Mouse (Mus musculus): ENCODE measurements around the gene Cilp. TPM values are rescaled to one million over a fixed set of nuclear protein-coding genes. Genes with fewer than 3 reads are reported as not detected.
A peak's percentile ranks its signal among the peaks of the same experiment; 100 is the strongest.

The Cilp gene
- total RNA-seq, 1 experiment: 0.09 TPM

GRCm38 (mm10) chr9:65237616-65238015, 27.4 kb upstream of the Cilp start:
- no peak overlapping the region for H3K27ac ChIP-seq (ENCODE audit: insufficient read depth, low read depth, low read length, poor library complexity, severe bottlenecking)
- H3K9me3 ChIP-seq (ENCODE audit: control insufficient read depth, insufficient read depth, low read depth, low read length): no peaks in the 10 kb centered on the region
- DNase-seq (ENCODE audit: low read depth, low spot score): no peak
- no peak overlapping the region for H3K4me3 ChIP-seq (ENCODE audit: insufficient read depth in 1 of 2, low read depth in 1 of 2, low read length in 2 of 2, poor library complexity in 1 of 2, severe bottlenecking in 1 of 2)
- in situ Hi-C loops (cut with MboI; ENCODE audit: low sequenced_read_pairs in 2 of 2, unreplicated experiment in 2 of 2): no loop called here
- peaks cover 8% of the 10 kb centered on the region; the same call in 1 of the 2 replicates for H3K36me3 ChIP-seq (ENCODE audit: control insufficient read depth, insufficient read depth, low read length, poor library complexity, severe bottlenecking)
- TF ChIP-seq ZNF384 (IDR thresholded peaks at IDR 0.05; ENCODE audit: low read depth, low read length) (no peak), HCFC1 (IDR thresholded peaks at IDR 0.05; ENCODE audit: borderline replicate concordance, insufficient read depth, low read length) (no peak), MAFK (IDR thresholded peaks at IDR 0.05; ENCODE audit: insufficient read depth, low read depth, low read length) (no peak), ZC3H11A (IDR thresholded peaks at IDR 0.05; ENCODE audit: borderline replicate concordance, low read depth, low read length) (no peak), CHD2 (IDR thresholded peaks at IDR 0.05; ENCODE audit: low read depth, low read length) (no peak)
- no peak overlapping the region for H3K9ac ChIP-seq (ENCODE audit: insufficient read depth, low read depth, low read length, poor library complexity, severe bottlenecking)
- H3K4me1 ChIP-seq (ENCODE audit: control insufficient read depth in 2 of 2, insufficient read depth in 2 of 2, low read length in 2 of 2, poor library complexity in 1 of 2): peaks cover 0 to 3% of the 10 kb centered on the region in 2 experiments; a peak in 2 of 4 replicates

- TF ChIP-seq HCFC1 (IDR thresholded peaks at IDR 0.05; ENCODE audit: borderline replicate concordance, insufficient read depth, low read length): no peak
- Histone ChIP-seq H3K4me3 (ENCODE audit: insufficient read depth in 1 of 2, low read depth in 1 of 2, low read length in 2 of 2, poor library complexity in 1 of 2, severe bottlenecking in 1 of 2) (no peak overlapping the region), H3K36me3 (ENCODE audit: control insufficient read depth, insufficient read depth, low read length, poor library complexity, severe bottlenecking) (peaks cover 8% of the 10 kb centered on the region; the same call in 1 of the 2 replicates), H3K4me1 (ENCODE audit: control insufficient read depth in 2 of 2, insufficient read depth in 2 of 2, low read length in 2 of 2, poor library complexity in 1 of 2) (peaks cover 0 to 3% of the 10 kb centered on the region in 2 experiments; a peak in 2 of 4 replicates), H3K27ac (ENCODE audit: insufficient read depth, low read depth, low read length, poor library complexity, severe bottlenecking) (no peak overlapping the region), H3K9me3 (ENCODE audit: control insufficient read depth, insufficient read depth, low read depth, low read length) (no peaks in the 10 kb centered on the region), H3K9ac (ENCODE audit: insufficient read depth, low read depth, low read length, poor library complexity, severe bottlenecking) (no peak overlapping the region)
- DNase-seq (ENCODE audit: low read depth, low spot score): no peak
- in situ Hi-C loops (cut with MboI; ENCODE audit: low sequenced_read_pairs in 2 of 2, unreplicated experiment in 2 of 2): no loop called here
Measured at GRCm38 (mm10) chr9:65238191-65238760, 26.7 kb upstream of the Cilp start.

DNA sequence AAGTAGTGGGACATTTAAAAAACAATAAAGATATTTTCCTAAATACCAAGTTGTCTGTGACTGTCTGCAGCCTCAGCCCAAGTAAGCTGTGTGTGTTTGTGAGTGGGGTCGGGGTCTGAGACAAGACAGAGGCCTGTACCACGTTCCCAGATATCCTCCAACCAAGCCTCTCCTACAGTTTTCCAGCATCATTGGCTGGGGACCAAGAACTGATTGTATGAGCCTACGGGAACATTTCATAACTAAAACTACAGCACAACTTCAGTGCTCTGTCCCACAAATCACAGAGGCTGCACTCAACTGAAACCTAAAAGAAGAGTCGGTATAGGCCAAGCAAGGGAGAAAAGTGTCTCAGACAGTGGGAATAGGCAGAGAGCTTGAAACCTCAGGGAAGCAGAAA, 25.8 kb upstream of the Cilp start:
- Histone ChIP-seq H3K9ac (ENCODE audit: insufficient read depth, low read depth, low read length, poor library complexity, severe bottlenecking) (no peak overlapping the region), H3K4me1 (ENCODE audit: control insufficient read depth in 2 of 2, insufficient read depth in 2 of 2, low read length in 2 of 2, poor library complexity in 1 of 2) (peaks cover 0 to 3% of the 10 kb centered on the region in 2 experiments; a peak in 2 of 4 replicates), H3K4me3 (ENCODE audit: insufficient read depth in 1 of 2, low read depth in 1 of 2, low read length in 2 of 2, poor library complexity in 1 of 2, severe bottlenecking in 1 of 2) (no peak overlapping the region), H3K9me3 (ENCODE audit: control insufficient read depth, insufficient read depth, low read depth, low read length) (no peaks in the 10 kb centered on the region), H3K27ac (ENCODE audit: insufficient read depth, low read depth, low read length, poor library complexity, severe bottlenecking) (no peak overlapping the region), H3K36me3 (ENCODE audit: control insufficient read depth, insufficient read depth, low read length, poor library complexity, severe bottlenecking) (peaks cover 5% of the 10 kb centered on the region; the same call in 1 of the 2 replicates)
- DNase-seq (ENCODE audit: low read depth, low spot score): no peak
- no peak for TF ChIP-seq ZC3H11A (IDR thresholded peaks at IDR 0.05; ENCODE audit: borderline replicate concordance, low read depth, low read length)
- TF ChIP-seq HCFC1 (IDR thresholded peaks at IDR 0.05; ENCODE audit: borderline replicate concordance, insufficient read depth, low read length): no peak
- no peak for TF ChIP-seq CHD2 (IDR thresholded peaks at IDR 0.05; ENCODE audit: low read depth, low read length)
- no peak for TF ChIP-seq ZNF384 (IDR thresholded peaks at IDR 0.05; ENCODE audit: low read depth, low read length)
- TF ChIP-seq MAFK (IDR thresholded peaks at IDR 0.05; ENCODE audit: insufficient read depth, low read depth, low read length): no peak
- in situ Hi-C loops (cut with MboI; ENCODE audit: low sequenced_read_pairs in 2 of 2, unreplicated experiment in 2 of 2): no loop called here

- Histone ChIP-seq H3K9me3 (ENCODE audit: control insufficient read depth, insufficient read depth, low read depth, low read length) (no peaks in the 10 kb centered on the region), H3K36me3 (ENCODE audit: control insufficient read depth, insufficient read depth, low read length, poor library complexity, severe bottlenecking) (peaks cover 5% of the 10 kb centered on the region; the same call in 1 of the 2 replicates), H3K4me1 (ENCODE audit: control insufficient read depth in 2 of 2, insufficient read depth in 2 of 2, low read length in 2 of 2, poor library complexity in 1 of 2) (peaks cover 0 to 3% of the 10 kb centered on the region in 2 experiments; a peak in 2 of 4 replicates), H3K4me3 (ENCODE audit: insufficient read depth in 1 of 2, low read depth in 1 of 2, low read length in 2 of 2, poor library complexity in 1 of 2, severe bottlenecking in 1 of 2) (no peak overlapping the region), H3K9ac (ENCODE audit: insufficient read depth, low read depth, low read length, poor library complexity, severe bottlenecking) (no peak overlapping the region), H3K27ac (ENCODE audit: insufficient read depth, low read depth, low read length, poor library complexity, severe bottlenecking) (no peak overlapping the region)
- in situ Hi-C loops (cut with MboI; ENCODE audit: low sequenced_read_pairs in 2 of 2, unreplicated experiment in 2 of 2): no loop called here
- peak; percentile 29 for DNase-seq (ENCODE audit: low read depth, low spot score)
- TF ChIP-seq ZC3H11A (IDR thresholded peaks at IDR 0.05; ENCODE audit: borderline replicate concordance, low read depth, low read length) (no peak), HCFC1 (IDR thresholded peaks at IDR 0.05; ENCODE audit: borderline replicate concordance, insufficient read depth, low read length) (no peak), ZNF384 (IDR thresholded peaks at IDR 0.05; ENCODE audit: low read depth, low read length) (no peak), CHD2 (IDR thresholded peaks at IDR 0.05; ENCODE audit: low read depth, low read length) (no peak)
Measured at GRCm38 (mm10) chr9:65239731-65240130, 25.2 kb upstream of the Cilp start.

- Histone ChIP-seq H3K9ac (ENCODE audit: insufficient read depth, low read depth, low read length, poor library complexity, severe bottlenecking) (no peak overlapping the region), H3K27ac (ENCODE audit: insufficient read depth, low read depth, low read length, poor library complexity, severe bottlenecking) (no peak overlapping the region), H3K36me3 (ENCODE audit: control insufficient read depth, insufficient read depth, low read length, poor library complexity, severe bottlenecking) (peaks cover 5% of the 10 kb centered on the region; the same call in 1 of the 2 replicates), H3K4me1 (ENCODE audit: control insufficient read depth in 2 of 2, insufficient read depth in 2 of 2, low read length in 2 of 2, poor library complexity in 1 of 2) (peaks cover 0 to 3% of the 10 kb centered on the region in 2 experiments; a peak in 2 of 4 replicates), H3K4me3 (ENCODE audit: insufficient read depth in 1 of 2, low read depth in 1 of 2, low read length in 2 of 2, poor library complexity in 1 of 2, severe bottlenecking in 1 of 2) (no peak overlapping the region), H3K9me3 (ENCODE audit: control insufficient read depth, insufficient read depth, low read depth, low read length) (no peaks in the 10 kb centered on the region)
- in situ Hi-C loops (cut with MboI; ENCODE audit: low sequenced_read_pairs in 2 of 2, unreplicated experiment in 2 of 2): no loop called here
- TF ChIP-seq MAFK (IDR thresholded peaks at IDR 0.05; ENCODE audit: insufficient read depth, low read depth, low read length) (no peak), HCFC1 (IDR thresholded peaks at IDR 0.05; ENCODE audit: borderline replicate concordance, insufficient read depth, low read length) (no peak), ZNF384 (IDR thresholded peaks at IDR 0.05; ENCODE audit: low read depth, low read length) (no peak), ZC3H11A (IDR thresholded peaks at IDR 0.05; ENCODE audit: borderline replicate concordance, low read depth, low read length) (no peak), CHD2 (IDR thresholded peaks at IDR 0.05; ENCODE audit: low read depth, low read length) (no peak)
- DNase-seq (ENCODE audit: low read depth, low spot score): no peak
Measured at GRCm38 (mm10) chr9:65240587-65240986, 24.4 kb upstream of the Cilp start.
